Mouse (Mus musculus) induced T-regulatory cell, adult 2 months (primary cell): ENCODE data around the gene D230025D16Rik.
"Not testable (repeated sequence)": the region's sequence is repeated elsewhere in the genome, so short reads cannot be mapped to it uniquely, and the experiment has no call there.

ENCODE experiments used
- DNase-seq: peaks from one replicate; pipeline ENCODE4 v3.0.0-alpha.2; 2012; ENCODE audit warnings: low read depth

The D230025D16Rik gene

GRCm38 (mm10) chr8:105268342-105269074, 43.6 kb downstream of the D230025D16Rik start:
- DNase-seq, result no peak

- no peak for DNase-seq
Observed at GRCm38 (mm10) chr8:105269075-105269458, 44.1 kb downstream of the D230025D16Rik start.

GRCm38 (mm10) chr8:105269461-105269947, 44.6 kb downstream of the D230025D16Rik start, which contains the start of gene Hsf4:
TSS of gene Hsf4 (plus strand) at chr8:105269801.
- peak; percentile 59 for DNase-seq

DNA sequence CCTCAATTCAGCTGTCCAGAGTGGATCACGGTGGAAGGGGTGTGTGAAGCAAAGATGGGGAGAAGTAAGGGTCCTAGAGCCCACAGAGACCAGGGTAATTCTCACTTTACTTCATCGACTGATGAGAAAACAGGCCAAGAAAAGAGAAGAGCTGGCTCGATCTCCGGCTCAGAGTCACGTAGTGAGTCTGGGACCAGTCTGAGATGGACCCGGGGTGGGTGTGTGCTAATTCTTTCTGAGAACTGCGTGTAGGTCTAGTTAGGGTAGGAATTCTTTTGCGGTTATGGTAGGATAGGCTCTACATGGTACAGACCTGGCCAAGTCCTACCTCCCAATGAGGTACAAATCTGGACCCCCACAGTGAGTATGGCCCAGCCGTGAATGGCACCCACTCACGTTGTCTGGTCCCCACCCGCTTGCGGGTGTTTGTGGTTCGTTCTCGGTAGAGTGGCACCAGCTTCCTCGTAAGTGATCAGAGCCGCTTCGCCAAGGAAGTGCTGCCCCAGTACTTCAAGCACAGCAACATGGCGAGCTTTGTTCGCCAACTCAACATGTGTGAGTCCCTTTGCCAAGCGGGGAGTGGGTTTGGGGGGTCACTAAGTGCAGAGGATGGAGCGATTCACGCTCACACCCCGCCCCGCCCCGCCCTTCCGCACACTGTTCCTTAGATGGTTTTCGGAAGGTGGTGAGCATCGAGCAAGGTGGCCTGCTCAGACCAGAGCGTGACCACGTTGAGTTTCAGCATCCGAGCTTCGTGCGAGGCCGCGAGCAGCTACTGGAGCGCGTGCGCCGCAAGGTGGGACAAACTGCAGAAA, 45.4 kb downstream of the D230025D16Rik start:
- peak; percentile 47 for DNase-seq

- DNase-seq, result no peak
Observed at GRCm38 (mm10) chr8:105270916-105271186, 45.9 kb downstream of the D230025D16Rik start.

DNA sequence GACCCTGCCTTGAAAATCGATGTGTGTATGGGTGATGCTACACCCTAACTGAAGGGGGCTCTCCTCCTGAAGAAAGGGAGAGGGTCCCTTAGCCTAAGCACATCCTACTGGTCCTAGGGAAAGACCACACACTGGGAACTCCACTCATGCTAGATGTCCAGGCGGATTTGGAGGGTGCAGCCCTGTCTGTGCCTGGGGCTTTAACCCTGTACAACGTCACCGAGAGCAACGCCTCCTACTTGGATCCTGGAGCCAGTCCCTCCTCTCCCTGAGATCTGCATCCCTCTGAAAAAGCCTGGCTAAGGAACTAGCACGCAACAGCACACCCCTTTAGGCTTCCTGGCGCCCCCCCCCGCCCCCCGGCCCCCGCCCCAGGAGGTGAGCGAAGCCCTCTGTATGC, 50.4 kb downstream of the D230025D16Rik start:
- DNase-seq, result no peak

DNA sequence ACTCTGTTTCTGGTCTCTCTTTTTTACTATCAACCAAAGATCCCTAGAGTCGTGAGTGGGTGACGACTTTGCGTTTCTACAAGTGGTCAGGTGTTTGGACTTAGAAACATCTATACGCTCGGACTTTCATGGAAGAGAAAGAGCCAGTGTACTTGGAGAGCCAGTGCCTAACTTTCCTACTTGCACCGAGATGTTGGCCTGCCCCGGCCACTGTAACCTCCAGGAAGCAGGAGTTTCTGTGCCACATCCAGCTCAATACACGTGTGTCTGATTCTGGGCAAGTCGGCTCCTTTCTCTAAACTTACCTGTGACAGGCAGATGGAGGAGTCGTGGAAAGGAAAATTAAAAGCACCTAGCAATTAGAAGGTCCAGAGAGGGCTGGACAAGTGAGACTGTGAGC, 50.9 kb downstream of the D230025D16Rik start, which contains the start of gene Nol3:
Nol3 (plus strand) TSS at position 301 of the 400 bp plus-strand sequence.
- DNase-seq, result no peak

- DNase-seq, result peak; percentile 35
Observed at GRCm38 (mm10) chr8:105276292-105277120, 51.6 kb downstream of the D230025D16Rik start.

DNA sequence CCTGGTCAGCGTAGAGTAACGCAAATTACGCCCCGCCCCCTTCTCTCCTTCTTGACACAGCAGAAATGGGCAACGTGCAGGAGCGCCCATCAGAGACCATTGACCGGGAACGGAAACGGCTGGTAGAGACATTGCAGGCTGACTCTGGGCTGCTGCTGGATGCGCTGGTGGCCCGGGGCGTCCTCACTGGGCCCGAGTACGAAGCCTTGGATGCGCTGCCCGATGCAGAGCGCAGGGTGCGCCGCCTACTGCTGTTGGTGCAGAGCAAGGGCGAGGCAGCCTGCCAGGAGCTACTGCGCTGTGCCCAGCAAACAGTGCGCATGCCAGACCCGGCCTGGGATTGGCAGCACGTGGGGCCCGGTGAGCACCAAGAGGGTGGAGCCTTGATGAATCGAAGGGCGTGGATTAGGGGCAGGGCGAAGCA, 54.0 kb downstream of the D230025D16Rik start:
- DNase-seq, result peak; percentile 73

- DNase-seq, result no peak
Observed at GRCm38 (mm10) chr8:105280567-105280966, 55.6 kb downstream of the D230025D16Rik start.

- DNase-seq, result no peak
Observed at GRCm38 (mm10) chr8:105281821-105282220, 56.9 kb downstream of the D230025D16Rik start.

DNA sequence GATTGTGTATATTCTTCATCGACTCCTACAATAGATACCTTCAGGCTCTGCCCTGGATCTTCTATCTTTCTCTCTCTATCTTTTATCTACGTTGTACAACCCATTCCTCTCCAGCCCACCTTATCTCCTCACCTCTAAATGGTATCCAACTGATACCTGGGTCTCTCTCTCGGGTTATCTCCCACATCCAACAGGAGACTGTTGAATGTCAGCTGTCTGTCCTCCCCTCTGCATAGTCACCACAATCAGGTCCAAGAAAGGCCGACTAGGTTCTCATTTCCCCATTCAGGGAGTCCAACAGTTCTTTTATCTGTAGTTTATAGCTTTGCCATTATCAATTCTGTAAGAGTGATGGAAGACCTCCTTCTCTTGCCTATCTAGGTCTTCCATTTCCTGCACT, 57.3 kb downstream of the D230025D16Rik start:
- DNase-seq, result no peak

GRCm38 (mm10) chr8:105283074-105283473, 58.1 kb downstream of the D230025D16Rik start:
- peak; percentile 70 for DNase-seq

GRCm38 (mm10) chr8:105285514-105285913, 60.6 kb downstream of the D230025D16Rik start:
- DNase-seq, result no peak

DNA sequence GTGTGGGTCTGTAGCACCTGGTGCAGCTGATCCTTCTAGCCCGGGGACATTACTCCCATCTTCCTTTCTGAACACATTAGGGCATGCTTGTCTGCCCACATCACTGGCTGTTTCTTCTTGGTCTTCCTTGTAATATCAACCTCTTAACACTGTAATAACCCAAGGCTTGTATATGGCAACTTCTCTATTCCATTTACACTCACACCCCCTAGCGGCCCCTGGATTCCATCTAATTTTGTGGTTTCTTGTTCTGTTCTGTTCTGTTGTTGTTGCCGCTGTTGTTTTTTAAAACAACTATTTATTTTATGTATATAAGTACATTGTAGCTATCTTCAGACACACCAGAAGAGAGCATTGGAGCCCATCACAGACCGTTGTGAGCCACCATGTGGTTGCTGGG, 62.0 kb downstream of the D230025D16Rik start:
- DNase-seq, result peak; percentile 29

- no peak for DNase-seq
Observed at GRCm38 (mm10) chr8:105288231-105288630, 63.3 kb downstream of the D230025D16Rik start.

DNA sequence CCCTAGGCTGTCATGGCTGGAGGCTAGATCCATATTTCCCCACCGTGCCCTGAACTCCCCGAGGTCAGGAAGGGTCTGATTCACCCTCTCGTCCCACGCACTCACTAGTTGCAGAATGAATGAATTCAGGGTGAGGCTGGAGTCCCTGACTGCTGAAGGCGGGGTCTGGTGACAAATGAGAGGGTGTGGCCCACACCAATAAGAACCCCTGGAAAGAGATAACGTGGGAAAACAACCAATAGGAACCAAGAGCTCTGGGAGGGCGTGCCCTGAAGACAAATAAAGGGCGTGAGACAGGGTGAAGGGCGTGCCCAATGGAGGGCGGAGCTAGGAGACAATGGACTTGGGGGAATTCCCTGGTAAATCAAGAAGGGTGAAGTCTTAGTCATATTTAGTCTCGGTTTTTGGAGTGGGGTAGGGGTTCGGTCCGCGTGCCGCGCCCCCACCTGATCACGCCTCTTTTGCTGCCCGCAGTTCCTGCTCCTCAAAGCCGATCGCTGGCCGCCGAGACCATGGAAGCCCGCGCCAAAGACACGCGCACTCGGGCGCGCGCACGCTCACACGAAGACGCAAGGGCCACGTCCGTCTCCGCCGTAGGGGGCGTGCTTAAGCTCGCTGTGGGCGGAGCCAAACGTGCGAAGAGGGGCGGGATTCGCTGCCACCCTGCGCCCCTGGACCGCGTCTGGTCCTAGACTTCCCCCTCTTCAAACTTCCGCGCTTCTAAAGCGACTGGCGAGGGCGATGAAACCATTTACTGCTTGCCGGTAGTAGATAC, 64.2 kb downstream of the D230025D16Rik start:
- DNase-seq, result peak; percentile 98

GRCm38 (mm10) chr8:105289805-105290460, 65.0 kb downstream of the D230025D16Rik start, which contains the start of gene 4931428F04Rik:
TSS of gene 4931428F04Rik (minus strand) at chr8:105289864.
- DNase-seq, result peak; percentile 72

- DNase-seq, result peak; percentile 96
Observed at GRCm38 (mm10) chr8:105290554-105291314, 65.8 kb downstream of the D230025D16Rik start.

GRCm38 (mm10) chr8:105291364-105291763, 66.4 kb downstream of the D230025D16Rik start:
- DNase-seq, result not testable (repeated sequence)
